Mouse (Mus musculus) megakaryocyte, embryonic 14.5 days (primary cell): ENCODE data around the gene Hmg20a.

Source experiments
- FLI1 ChIP-seq: IDR thresholded peaks from 2 replicates; pipeline ENCODE4 v1.6.1; 2012; ENCODE audit warnings: low read length, inconsistent platforms, mixed read lengths
- GATA1 ChIP-seq: IDR thresholded peaks from 3 replicates; pipeline ENCODE4 v1.6.1; 2012; ENCODE audit warnings: mixed read lengths, low read length, inconsistent platforms, borderline replicate concordance

GRCm38 (mm10) chr9:56462606-56463005 is 44.2 kb downstream of the Hmg20a start:
- TF ChIP-seq GATA1: no peak
- TF ChIP-seq FLI1: no peak
